Mouse (Mus musculus) heart, embryonic 11.5 days (tissue): ENCODE results near the gene Gpbp1l1. TPM values are rescaled to one million over a fixed set of nuclear protein-coding genes. Genes with fewer than 3 reads are reported as not detected.
A peak's percentile ranks its signal among the peaks of the same experiment; 100 is the strongest.

ENCODE experiments used
- ATAC-seq: fragments of 200-750 bp; cut with Nextera tagmentation; replicated peaks from 2 replicates; pipeline ENCODE4 v1.8.0; 2017; ENCODE audit warnings: moderate library complexity; ENCODE audit not compliant: insufficient number of reproducible peaks, low FRiP score, low TSS enrichment
- H3K27ac ChIP-seq: fragments of 300-500 bp; sonication (generic); 2 replicates; pipeline ENCODE4 v1.5.1; 2014; ENCODE audit warnings: mild to moderate bottlenecking, low read depth, low read length
- H3K27me3 ChIP-seq: fragments of 300-500 bp; sonication (generic); 2 replicates; pipeline ENCODE4 v1.6.1; 2014; ENCODE audit warnings: mild to moderate bottlenecking, low read length, mixed read lengths; ENCODE audit not compliant: control insufficient read depth, insufficient read depth
- H3K36me3 ChIP-seq: fragments of 300-500 bp; sonication (generic); 2 replicates; pipeline ENCODE4 v1.6.1; 2014; ENCODE audit warnings: mild to moderate bottlenecking, low read length, moderate library complexity, mixed read lengths; ENCODE audit not compliant: control insufficient read depth, insufficient read depth
- H3K4me1 ChIP-seq: fragments of 300-500 bp; sonication (generic); 2 replicates; pipeline ENCODE4 v1.6.1; 2014; ENCODE audit warnings: low read length; ENCODE audit not compliant: control insufficient read depth, insufficient read depth
- H3K4me2 ChIP-seq: fragments of 300-500 bp; sonication (generic); 2 replicates; pipeline ENCODE4 v1.6.1; 2014; ENCODE audit warnings: mild to moderate bottlenecking, moderate library complexity
- H3K4me3 ChIP-seq: fragments of 300-500 bp; sonication (generic); 2 replicates; pipeline ENCODE4 v1.5.1; 2014; ENCODE audit warnings: low read depth, low read length
- H3K9ac ChIP-seq: fragments of 300-500 bp; sonication (generic); 2 replicates; pipeline ENCODE4 v1.6.1; 2014; ENCODE audit warnings: mild to moderate bottlenecking, low read depth, low read length, moderate library complexity
- H3K9me3 ChIP-seq: fragments of 300-500 bp; sonication (generic); replicated peaks from 2 replicates; pipeline ENCODE4 v1.6.1; 2016; ENCODE audit warnings: low read length; ENCODE audit not compliant: control insufficient read depth
- WGBS: fragments of 180-500 bp; shearing (Covaris S2); extraction: QIAGEN DNeasy Blood & Tissue Kit; methylation state at CpG from one replicate; pipeline ENCODE4 v1.1.7; 2014; ENCODE audit not compliant: insufficient replicate concordance; 5-methylcytosine and 5-hydroxymethylcytosine counted together
- polyA plus RNA-seq: library from polyadenylated mRNA; unstranded; fragments of >200 nt; fragmentation: Nextera tagmentation; extraction: Ambion mirVana; gene quantifications from 2 replicates; pipeline ENCODE4 v1.2.1, GENCODE M21; 2014

Gene Gpbp1l1
- polyA plus RNA-seq, 1 experiment from 2014 or later, result 37.3 TPM

GRCm38 (mm10) chr4:116627359-116627716 lies 69.9 kb downstream of the Gpbp1l1 start:
- Histone ChIP-seq H3K36me3 (no peaks in the 10 kb centered on the region; the same call in 1 of the 2 replicates), H3K4me1 (peaks cover 6% of the 10 kb centered on the region), H3K27me3 (no peaks in the 10 kb centered on the region), H3K9ac (peak overlapping the region; percentile 95), H3K4me2 (peak overlapping the region; percentile 73), H3K4me3 (peak overlapping the region; percentile 98), H3K27ac (peak overlapping the region; percentile 95), H3K9me3 (no peaks in the 10 kb centered on the region)
- ATAC-seq, result peak; percentile 89
- under 1% methylated on average over 13 of the region's 13 CpGs for WGBS

- Histone ChIP-seq H3K36me3 (no peaks in the 10 kb centered on the region; the same call in 1 of the 2 replicates), H3K4me2 (peak within 1 kb of the TSS; percentile 73), H3K4me1 (peaks cover 6% of the 10 kb centered on the region), H3K27ac (peak within 1 kb of the TSS; percentile 95), H3K27me3 (no peaks in the 10 kb centered on the region), H3K9me3 (no peaks in the 10 kb centered on the region), H3K9ac (peak within 1 kb of the TSS; percentile 95), H3K4me3 (peak within 1 kb of the TSS; percentile 98)
- 7% methylated on average over 23 of the region's 23 CpGs for WGBS
- ATAC-seq, result peak; percentile 82
These were observed 70.5 kb downstream of the Gpbp1l1 start, which contains the start of gene Nasp for GRCm38 (mm10) chr4:116627722-116628662. Nasp (minus strand) TSS chr4:116627941.

GRCm38 (mm10) chr4:116635197-116635596 lies 77.7 kb downstream of the Gpbp1l1 start:
- Histone ChIP-seq H3K27me3 (no peaks in the 10 kb centered on the region), H3K9me3 (no peaks in the 10 kb centered on the region), H3K36me3 (peaks cover 34% of the 10 kb centered on the region), H3K4me1 (no peaks in the 10 kb centered on the region), H3K4me2 (no peak overlapping the region), H3K27ac (no peak overlapping the region), H3K4me3 (no peak overlapping the region), H3K9ac (no peak overlapping the region)
- 90% methylated on average over 1 of the region's 1 CpGs for WGBS
- ATAC-seq, result no peak

- ATAC-seq, result no peak
- WGBS, result 97% methylated on average over 6 of the region's 6 CpGs
- H3K4me3 ChIP-seq, result no peak overlapping the region
- H3K9ac ChIP-seq, result no peak overlapping the region
- no peak overlapping the region for H3K4me2 ChIP-seq
- H3K36me3 ChIP-seq, result peaks cover 55% of the 10 kb centered on the region
- no peaks in the 10 kb centered on the region for H3K4me1 ChIP-seq
- no peaks in the 10 kb centered on the region for H3K9me3 ChIP-seq
- no peaks in the 10 kb centered on the region for H3K27me3 ChIP-seq
- no peak overlapping the region for H3K27ac ChIP-seq
These were observed 81.4 kb downstream of the Gpbp1l1 start for GRCm38 (mm10) chr4:116638821-116639220.

GRCm38 (mm10) chr4:116642071-116642470 lies 84.6 kb downstream of the Gpbp1l1 start:
- Histone ChIP-seq H3K27ac (no peak overlapping the region), H3K9me3 (no peaks in the 10 kb centered on the region), H3K9ac (no peak overlapping the region), H3K4me3 (no peak overlapping the region), H3K36me3 (peaks cover 47% of the 10 kb centered on the region), H3K4me2 (no peak overlapping the region), H3K4me1 (peaks cover 7% of the 10 kb centered on the region; the same call in 1 of the 2 replicates), H3K27me3 (no peaks in the 10 kb centered on the region)
- ATAC-seq, result no peak
- WGBS, result 100% methylated on average over 1 of the region's 1 CpGs

Other genes starting within 250 kb of the Gpbp1l1 start
- gene Mast2, start 93.5 kb upstream of the Gpbp1l1 start, polyA plus RNA-seq, result 23.4 and 28.2 TPM in 2 replicates
- gene Ipp, start 50.1 kb upstream of the Gpbp1l1 start, polyA plus RNA-seq, result 4.6 and 7.8 TPM in 2 replicates
- 26.4 and 33.3 TPM in 2 replicates for gene Tmem69, start 1.7 kb upstream of the Gpbp1l1 start, polyA plus RNA-seq
- gene Ccdc17, start 39.0 kb downstream of the Gpbp1l1 start, polyA plus RNA-seq, result 2.3 and 3.3 TPM in 2 replicates
- gene Nasp, start 70.3 kb downstream of the Gpbp1l1 start, polyA plus RNA-seq, result 135 TPM in 2 replicates
- gene Akr1a1, start 94.0 kb downstream of the Gpbp1l1 start, polyA plus RNA-seq, result 645 and 676 TPM in 2 replicates
- 1,014 and 1,024 TPM in 2 replicates for gene Prdx1, start 127.9 kb downstream of the Gpbp1l1 start, polyA plus RNA-seq
- 25.5 and 29.1 TPM in 2 replicates for gene Mmachc, start 150.7 kb downstream of the Gpbp1l1 start, polyA plus RNA-seq
- gene Ccdc163, start 150.9 kb downstream of the Gpbp1l1 start, polyA plus RNA-seq, result 16.3 and 21.0 TPM in 2 replicates
- gene Tesk2, start 163.3 kb downstream of the Gpbp1l1 start, polyA plus RNA-seq, result 3.2 and 4.6 TPM in 2 replicates
- gene Toe1, start 250.0 kb downstream of the Gpbp1l1 start, polyA plus RNA-seq, result 21.5 and 25.1 TPM in 2 replicates